Mouse (Mus musculus) cerebellum, adult 11 months (tissue): ENCODE measurements around the gene Pdzd7.

Experiments used
- DNase-seq: peaks from one replicate; pipeline ENCODE4 v3.0.0; 2022

The Pdzd7 gene

DNA sequence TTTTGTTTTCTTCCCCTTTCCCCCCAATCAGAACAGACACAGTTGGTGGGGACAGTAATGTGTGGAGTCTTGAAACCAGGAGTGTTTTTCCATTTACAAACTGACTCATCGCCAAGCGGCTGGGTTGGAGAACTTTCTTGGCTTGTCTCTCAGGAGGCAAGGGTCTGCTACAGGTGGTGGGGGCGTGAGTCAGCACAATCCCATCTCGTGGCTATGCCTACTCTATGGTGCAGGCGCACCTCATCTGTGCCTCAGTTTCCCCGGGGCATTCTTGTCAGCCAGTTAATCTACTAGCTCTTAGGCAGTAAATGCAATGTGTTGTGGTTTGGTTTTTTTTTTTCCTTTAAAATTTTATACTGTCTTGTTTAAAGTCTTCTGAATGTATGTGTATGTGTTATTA is 62.2 kb downstream of the Pdzd7 start:
- DNase-seq: no peak

GRCm38 (mm10) chr19:44982477-44983115 is 62.9 kb downstream of the Pdzd7 start:
- no peak for DNase-seq

DNA sequence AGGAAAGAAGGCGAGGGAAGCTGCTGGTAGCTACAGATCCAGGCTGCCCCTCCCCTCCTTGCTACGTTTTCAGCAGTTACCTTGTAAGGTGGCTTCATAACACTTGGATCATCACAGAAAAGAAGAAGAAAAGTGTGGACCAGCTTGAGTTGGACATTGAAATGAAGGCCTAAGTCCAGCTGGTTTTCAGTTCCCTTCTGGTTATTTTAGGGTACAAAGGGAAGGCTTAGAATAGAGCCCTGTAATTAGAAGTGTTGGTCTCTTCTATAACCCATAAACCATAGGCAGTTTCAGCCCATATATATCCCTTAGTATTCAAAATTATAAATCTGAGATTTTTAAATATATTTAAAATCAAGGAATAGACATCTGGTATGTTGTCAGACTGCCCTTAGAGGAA is 64.7 kb downstream of the Pdzd7 start:
- DNase-seq: no peak

DNA sequence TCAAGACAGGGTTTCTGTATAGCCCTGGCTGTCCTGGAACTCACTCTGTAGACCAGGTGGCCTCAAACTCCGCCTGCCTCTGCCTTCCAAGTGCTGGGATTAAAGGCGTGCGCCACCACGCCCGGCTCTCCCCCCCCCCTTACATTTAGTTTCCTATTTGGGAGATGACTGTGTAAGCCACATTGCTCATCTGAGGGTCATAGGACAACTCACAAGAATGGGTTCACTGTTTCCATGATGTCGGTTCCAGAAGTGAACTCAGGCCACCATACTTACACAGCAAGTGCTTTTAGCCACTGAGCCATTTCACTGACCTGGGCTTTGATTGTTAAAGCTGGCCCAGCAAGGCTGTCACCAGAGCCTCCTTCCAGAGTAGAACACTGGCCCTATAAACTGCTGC is 68.4 kb downstream of the Pdzd7 start:
- no peak for DNase-seq
